Mouse (Mus musculus) liver, embryonic 14.5 days (tissue): Measurements from ENCODE around the gene Gm4491.

ENCODE experiments used
- CTCF ChIP-seq: IDR thresholded peaks from 2 replicates; pipeline ENCODE4 v1.5.1; 2016; ENCODE audit warnings: antibody characterized with exemption, low read depth, control low read depth
- EP300 ChIP-seq: IDR thresholded peaks from 2 replicates; pipeline ENCODE4 v1.6.1; 2016; ENCODE audit warnings: antibody characterized with exemption, low read depth

DNA sequence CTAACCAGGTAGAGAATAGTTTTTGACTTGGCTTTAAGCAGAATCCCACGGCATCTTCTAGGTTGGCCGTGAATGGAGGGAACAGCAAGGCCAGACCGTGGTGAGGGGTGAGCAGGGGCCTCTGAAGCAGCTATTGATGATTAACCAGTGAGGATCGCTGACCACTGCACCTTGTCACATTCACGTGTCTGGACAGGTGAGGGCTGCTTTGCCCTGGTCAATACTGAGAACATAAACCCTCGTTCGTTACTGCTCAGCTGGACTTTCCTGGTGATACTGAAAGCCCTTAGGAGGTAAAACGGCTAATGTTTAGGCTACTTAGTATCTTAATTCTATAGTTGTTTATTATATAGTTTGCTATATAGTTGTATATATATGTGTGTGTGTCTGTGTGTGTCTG lies 8.6 kb downstream of the Gm4491 start:
- TF ChIP-seq CTCF (no peak), EP300 (no peak)
